Mouse (Mus musculus): ENCODE measurements around the gene Egfl8.

DNA sequence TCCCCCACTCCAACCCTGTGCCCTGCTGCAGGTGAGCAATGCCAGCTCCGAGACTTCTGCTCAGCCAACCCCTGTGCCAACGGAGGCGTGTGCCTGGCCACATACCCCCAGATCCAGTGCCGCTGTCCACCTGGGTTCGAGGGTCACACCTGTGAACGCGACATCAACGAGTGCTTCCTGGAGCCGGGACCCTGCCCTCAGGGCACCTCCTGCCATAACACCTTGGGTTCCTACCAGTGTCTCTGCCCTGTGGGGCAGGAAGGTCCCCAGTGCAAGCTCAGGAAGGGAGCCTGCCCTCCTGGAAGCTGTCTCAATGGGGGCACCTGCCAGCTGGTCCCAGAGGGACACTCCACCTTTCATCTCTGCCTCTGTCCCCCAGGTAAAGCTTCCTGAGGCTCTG is 48.5 kb downstream of the Egfl8 start:
- TF ChIP-seq CTCF (IDR thresholded peaks at IDR 0.05; ENCODE audit: low read depth) (no peak), EP300 (optimal IDR thresholded peaks at IDR 0.05) (no peak)

All from stomach, postnatal 0 days (tissue).